Mouse (Mus musculus) cerebellum, adult 11 months (tissue): Measurements from ENCODE around the gene Cyp2c69.
"Not testable (repeated sequence)": the region's sequence is repeated elsewhere in the genome, so short reads cannot be mapped to it uniquely, and the experiment has no call there.

Experiments
- DNase-seq: peaks from one replicate; pipeline ENCODE4 v3.0.0; 2022

The Cyp2c69 gene

GRCm38 (mm10) chr19:39886699-39887098 lies at the start of gene Cyp2c69:
Gene Cyp2c69, minus strand, starts transcription at chr19:39886799.
- not testable (repeated sequence) for DNase-seq

DNA sequence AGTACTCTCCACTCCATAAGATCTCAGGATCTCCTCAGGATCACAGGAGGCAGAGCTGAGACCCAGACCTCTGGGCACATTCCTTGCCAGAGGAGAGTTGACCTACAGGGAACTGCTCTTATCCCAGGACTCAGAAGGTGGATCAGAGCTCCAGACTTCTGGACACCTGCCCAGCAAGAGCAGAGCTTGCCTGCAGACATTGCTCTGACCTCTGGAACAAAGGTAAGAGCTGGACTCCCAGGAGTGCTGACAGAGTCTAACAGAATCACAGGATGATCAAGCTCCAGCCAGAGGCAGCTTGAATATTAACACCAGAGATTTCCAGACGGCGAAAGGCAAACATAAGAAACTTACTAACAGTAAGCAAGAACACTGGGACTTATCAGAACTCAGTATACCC lies 48.8 kb upstream of the Cyp2c69 start:
- DNase-seq: no peak

- no peak for DNase-seq
Measured at GRCm38 (mm10) chr19:39930032-39930431, 43.4 kb upstream of the Cyp2c69 start.

GRCm38 (mm10) chr19:39901656-39902055 lies 15.1 kb upstream of the Cyp2c69 start:
- DNase-seq: no peak

DNA sequence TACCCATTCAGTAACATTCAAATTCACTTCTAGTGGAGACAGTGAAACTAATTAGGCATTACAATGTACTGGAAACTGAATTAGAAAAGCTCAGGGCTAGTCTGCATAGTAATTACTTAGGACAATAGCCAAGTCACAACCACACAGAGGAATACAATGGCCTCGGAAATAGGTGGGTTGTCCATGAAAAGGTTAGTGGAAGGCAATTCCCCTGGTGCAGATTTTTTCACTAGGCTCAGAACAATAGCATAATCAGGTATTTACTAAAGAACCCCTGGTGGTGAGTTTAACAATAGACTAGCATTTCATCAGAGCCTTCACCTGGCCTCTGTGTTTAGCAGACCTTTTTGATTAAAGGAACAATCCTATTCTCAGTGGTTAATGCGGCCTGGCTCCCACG lies 3.5 kb upstream of the Cyp2c69 start:
- not testable (repeated sequence) for DNase-seq

DNA sequence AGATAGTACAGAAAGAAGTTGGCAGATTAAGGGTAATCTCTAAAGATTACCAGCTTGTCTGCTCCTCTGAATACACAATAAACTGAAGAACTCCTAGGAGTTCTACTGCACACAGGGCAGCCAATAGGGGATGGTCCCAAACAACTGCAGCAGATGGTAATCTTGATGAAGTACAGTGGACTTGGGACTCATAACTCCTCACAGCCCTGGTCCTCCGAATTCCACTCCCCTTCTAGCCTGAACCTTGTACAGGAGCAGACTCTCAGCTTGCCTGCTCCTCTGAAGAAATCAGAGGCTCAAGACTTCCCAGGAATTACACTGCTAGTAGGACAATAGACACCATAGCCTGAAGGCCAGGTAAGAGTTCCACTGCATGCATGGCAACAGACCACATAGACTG lies 20.5 kb downstream of the Cyp2c69 start:
- DNase-seq: no peak

DNA sequence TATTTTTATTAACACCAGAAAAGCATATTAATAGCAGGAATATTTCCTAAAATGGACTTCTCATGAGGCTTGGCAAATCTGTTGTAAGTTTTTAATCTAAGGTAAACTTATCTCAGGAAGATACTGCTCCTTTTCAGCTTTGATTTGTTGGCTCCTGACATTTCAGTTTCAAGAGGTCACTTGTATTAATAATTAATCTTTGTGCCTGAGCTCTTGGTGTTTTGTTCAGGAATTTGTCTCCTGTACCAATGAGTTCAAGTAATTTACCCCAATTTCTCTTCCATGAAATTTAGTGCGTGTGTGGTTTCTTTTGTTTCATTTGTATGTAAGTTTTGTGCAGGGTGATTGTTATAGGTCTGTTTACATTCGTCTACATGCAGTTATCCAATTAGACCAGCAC lies 65.7 kb downstream of the Cyp2c69 start:
- DNase-seq: not testable (repeated sequence)

GRCm38 (mm10) chr19:39816400-39816799 lies 70.2 kb downstream of the Cyp2c69 start:
- not testable (repeated sequence) for DNase-seq

GRCm38 (mm10) chr19:39815991-39816390 lies 70.6 kb downstream of the Cyp2c69 start:
- DNase-seq: not testable (repeated sequence)

- not testable (repeated sequence) for DNase-seq
Measured at GRCm38 (mm10) chr19:39812714-39813113, 73.9 kb downstream of the Cyp2c69 start, which contains the start of gene Cyp2c40. Gene Cyp2c40, minus strand, starts transcription at chr19:39812814.
